Mouse (Mus musculus): Measurements from ENCODE around the gene Phf14.

DNA sequence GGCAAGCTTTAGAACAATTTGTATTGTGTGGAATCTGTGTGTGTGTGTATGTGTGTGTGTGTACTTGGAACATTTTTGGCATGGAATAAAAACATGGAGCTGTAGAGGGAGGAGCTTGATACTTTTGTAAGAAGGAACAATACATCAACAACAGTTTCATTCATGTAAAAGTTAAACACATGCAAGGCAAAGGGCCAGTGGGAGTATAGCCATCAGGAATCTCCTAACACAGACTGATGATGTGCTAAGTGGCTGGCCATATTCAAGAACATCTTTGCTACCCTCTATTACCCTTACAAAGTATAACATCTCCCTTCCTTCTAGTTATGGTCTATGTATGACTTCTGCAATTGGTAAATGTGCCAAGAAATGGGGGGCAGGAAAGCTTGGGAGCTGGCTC is 215.2 kb downstream of the Phf14 start:
- TF ChIP-seq CTCF (IDR thresholded peaks at IDR 0.05; ENCODE audit: insufficient read depth, low read length) (no peak), POLR2A (IDR thresholded peaks at IDR 0.05; ENCODE audit: borderline replicate concordance, extremely low read depth, low read depth, low read length) (no peak)

Measured in lung, adult 2 months (tissue).